Mouse (Mus musculus): ENCODE data around the gene Crip1. TPM values are rescaled to one million over a fixed set of nuclear protein-coding genes. Genes with fewer than 3 reads are reported as not detected.

Gene Crip1
- total RNA-seq, 1 experiment: 173 TPM

- TF ChIP-seq CHD2 (IDR thresholded peaks at IDR 0.05; ENCODE audit: low read depth, low read length) (no peak), HCFC1 (IDR thresholded peaks at IDR 0.05; ENCODE audit: borderline replicate concordance, insufficient read depth, low read length) (no peak), MAFK (IDR thresholded peaks at IDR 0.05; ENCODE audit: insufficient read depth, low read depth, low read length) (no peak), ZC3H11A (IDR thresholded peaks at IDR 0.05; ENCODE audit: borderline replicate concordance, low read depth, low read length) (no peak), ZNF384 (IDR thresholded peaks at IDR 0.05; ENCODE audit: low read depth, low read length) (no peak)
- Histone ChIP-seq H3K9me3 (ENCODE audit: control insufficient read depth, insufficient read depth, low read depth, low read length) (no peaks in the 10 kb centered on the region), H3K36me3 (ENCODE audit: control insufficient read depth, insufficient read depth, low read length, poor library complexity, severe bottlenecking) (peaks cover 42% of the 10 kb centered on the region), H3K9ac (ENCODE audit: insufficient read depth, low read depth, low read length, poor library complexity, severe bottlenecking) (no peak overlapping the region), H3K27ac (ENCODE audit: insufficient read depth, low read depth, low read length, poor library complexity, severe bottlenecking) (no peak overlapping the region), H3K4me3 (ENCODE audit: insufficient read depth in 1 of 2, low read depth in 1 of 2, low read length in 2 of 2, poor library complexity in 1 of 2, severe bottlenecking in 1 of 2) (no peak overlapping the region), H3K4me1 (ENCODE audit: control insufficient read depth in 2 of 2, insufficient read depth in 2 of 2, low read length in 2 of 2, poor library complexity in 1 of 2) (peaks cover 0 to 20% of the 10 kb centered on the region in 2 experiments; a peak in 3 of 4 replicates)
- in situ Hi-C loops (cut with MboI; ENCODE audit: low sequenced_read_pairs in 2 of 2, unreplicated experiment in 2 of 2): no loop called here
- no peak for DNase-seq (ENCODE audit: low read depth, low spot score)
Measured at GRCm38 (mm10) chr12:113137260-113138213, 8.6 kb upstream of the Crip1 start.

GRCm38 (mm10) chr12:113138291-113138690, 7.8 kb upstream of the Crip1 start:
- H3K4me1 ChIP-seq (ENCODE audit: control insufficient read depth in 2 of 2, insufficient read depth in 2 of 2, low read length in 2 of 2, poor library complexity in 1 of 2): peaks cover 0 to 23% of the 10 kb centered on the region in 2 experiments; a peak in 3 of 4 replicates
- no peak overlapping the region for H3K4me3 ChIP-seq (ENCODE audit: insufficient read depth in 1 of 2, low read depth in 1 of 2, low read length in 2 of 2, poor library complexity in 1 of 2, severe bottlenecking in 1 of 2)
- TF ChIP-seq MAFK (IDR thresholded peaks at IDR 0.05; ENCODE audit: insufficient read depth, low read depth, low read length) (no peak), ZC3H11A (IDR thresholded peaks at IDR 0.05; ENCODE audit: borderline replicate concordance, low read depth, low read length) (no peak), ZNF384 (IDR thresholded peaks at IDR 0.05; ENCODE audit: low read depth, low read length) (no peak), CHD2 (IDR thresholded peaks at IDR 0.05; ENCODE audit: low read depth, low read length) (no peak), HCFC1 (IDR thresholded peaks at IDR 0.05; ENCODE audit: borderline replicate concordance, insufficient read depth, low read length) (no peak)
- H3K9ac ChIP-seq (ENCODE audit: insufficient read depth, low read depth, low read length, poor library complexity, severe bottlenecking): no peak overlapping the region
- no peaks in the 10 kb centered on the region for H3K9me3 ChIP-seq (ENCODE audit: control insufficient read depth, insufficient read depth, low read depth, low read length)
- no peak for DNase-seq (ENCODE audit: low read depth, low spot score)
- in situ Hi-C loops (cut with MboI; ENCODE audit: low sequenced_read_pairs in 2 of 2, unreplicated experiment in 2 of 2): no loop called here
- H3K36me3 ChIP-seq (ENCODE audit: control insufficient read depth, insufficient read depth, low read length, poor library complexity, severe bottlenecking): peaks cover 34% of the 10 kb centered on the region
- H3K27ac ChIP-seq (ENCODE audit: insufficient read depth, low read depth, low read length, poor library complexity, severe bottlenecking): no peak overlapping the region

DNA sequence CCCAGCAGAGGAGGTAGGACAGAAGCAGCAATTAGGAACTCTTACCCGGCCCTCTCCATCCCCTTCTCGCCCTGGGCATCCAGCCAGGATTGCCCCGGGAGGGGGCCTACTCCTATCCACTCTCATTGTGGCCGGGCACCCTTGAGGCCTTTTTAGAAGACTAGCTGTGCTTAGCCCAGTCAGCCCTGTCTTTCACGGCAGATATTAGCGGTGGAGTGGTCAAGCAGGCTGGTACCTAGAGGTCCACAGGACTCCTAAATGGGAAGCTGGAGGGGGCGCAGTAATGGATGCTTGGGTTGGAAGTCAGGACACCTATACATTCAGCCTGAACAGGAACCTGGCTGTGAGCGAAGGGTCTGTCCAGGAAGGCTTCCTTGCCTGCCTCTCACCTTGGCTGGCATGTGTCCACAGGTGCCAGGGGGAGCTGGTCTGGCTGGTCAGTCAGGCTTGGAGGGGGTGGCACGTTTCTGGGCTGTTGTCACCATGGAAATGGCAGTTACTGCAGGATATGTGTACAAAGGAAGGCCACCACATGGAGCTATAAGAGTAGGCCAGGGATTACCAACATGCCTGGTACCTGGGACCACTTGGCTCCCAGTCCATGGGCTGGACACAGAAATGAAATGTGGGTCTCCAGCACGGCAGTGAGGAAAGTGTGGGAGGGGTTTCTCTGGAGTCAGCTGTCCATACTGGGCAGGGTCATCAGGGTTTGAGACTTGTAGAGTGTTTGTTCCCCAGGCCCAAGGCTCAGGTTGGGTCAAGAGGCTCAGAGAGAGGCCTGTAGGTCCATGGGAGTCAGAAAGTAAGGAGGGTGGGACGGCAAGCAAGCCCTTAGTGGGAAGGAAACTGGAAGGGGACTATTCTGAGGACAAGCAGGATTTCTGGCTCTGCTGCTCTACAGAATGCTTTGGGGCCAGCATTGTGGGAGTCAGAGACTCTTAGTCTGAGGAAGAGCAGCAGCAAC, 6.9 kb upstream of the Crip1 start:
- no peak overlapping the region for H3K9ac ChIP-seq (ENCODE audit: insufficient read depth, low read depth, low read length, poor library complexity, severe bottlenecking)
- H3K4me1 ChIP-seq (ENCODE audit: control insufficient read depth in 2 of 2, insufficient read depth in 2 of 2, low read length in 2 of 2, poor library complexity in 1 of 2): peaks cover 0 to 29% of the 10 kb centered on the region in 2 experiments; a peak in 3 of 4 replicates
- no peak for DNase-seq (ENCODE audit: low read depth, low spot score)

More for the DNA sequence above, 6.9 kb upstream of the Crip1 start:
- in situ Hi-C loops (cut with MboI; ENCODE audit: low sequenced_read_pairs in 2 of 2, unreplicated experiment in 2 of 2): no loop called here
- H3K27ac ChIP-seq (ENCODE audit: insufficient read depth, low read depth, low read length, poor library complexity, severe bottlenecking): no peak overlapping the region
- H3K36me3 ChIP-seq (ENCODE audit: control insufficient read depth, insufficient read depth, low read length, poor library complexity, severe bottlenecking): peaks cover 32% of the 10 kb centered on the region
- H3K4me3 ChIP-seq (ENCODE audit: insufficient read depth in 1 of 2, low read depth in 1 of 2, low read length in 2 of 2, poor library complexity in 1 of 2, severe bottlenecking in 1 of 2): no peak overlapping the region
- no peak for TF ChIP-seq ZC3H11A (IDR thresholded peaks at IDR 0.05; ENCODE audit: borderline replicate concordance, low read depth, low read length)
- no peak for TF ChIP-seq ZNF384 (IDR thresholded peaks at IDR 0.05; ENCODE audit: low read depth, low read length)
- no peak for TF ChIP-seq MAFK (IDR thresholded peaks at IDR 0.05; ENCODE audit: insufficient read depth, low read depth, low read length)
- no peak for TF ChIP-seq HCFC1 (IDR thresholded peaks at IDR 0.05; ENCODE audit: borderline replicate concordance, insufficient read depth, low read length)
- TF ChIP-seq CHD2 (IDR thresholded peaks at IDR 0.05; ENCODE audit: low read depth, low read length): no peak
- no peaks in the 10 kb centered on the region for H3K9me3 ChIP-seq (ENCODE audit: control insufficient read depth, insufficient read depth, low read depth, low read length)

All from ES-E14 (cell line).